Mouse (Mus musculus) midbrain, postnatal 0 days (tissue): ENCODE results near the gene H2afv. TPM values are rescaled to one million over a fixed set of nuclear protein-coding genes. Genes with fewer than 3 reads are reported as not detected.

Experiments
- ATAC-seq: fragments of 200-750 bp; cut with Nextera tagmentation; 2 replicates; pipeline ENCODE4 v1.8.0; 2017; ENCODE audit warnings: moderate number of reproducible peaks, mild to moderate bottlenecking, moderate TSS enrichment, moderate library complexity; ENCODE audit not compliant: low FRiP score
- DNase-seq: peaks from one replicate; pipeline ENCODE4 v3.0.0-alpha.2; 2015; ENCODE audit warnings: low spot score
- H3K27ac ChIP-seq: fragments of 300-500 bp; sonication (generic); 2 replicates; pipeline ENCODE4 v1.5.1; 2014; ENCODE audit warnings: low read depth, mild to moderate bottlenecking, low read length, mixed read lengths
- H3K27me3 ChIP-seq: fragments of 300-500 bp; sonication (generic); 2 replicates; pipeline ENCODE4 v1.6.1; 2014; ENCODE audit warnings: low read length, control low read depth, mixed read lengths; ENCODE audit not compliant: insufficient read depth
- H3K36me3 ChIP-seq: fragments of 300-500 bp; sonication (generic); 2 replicates; pipeline ENCODE4 v1.6.1; 2014; ENCODE audit warnings: low read length, control low read depth, mixed read lengths; ENCODE audit not compliant: insufficient read depth
- H3K4me1 ChIP-seq: fragments of 300-500 bp; sonication (generic); 2 replicates; pipeline ENCODE4 v1.6.1; 2014; ENCODE audit warnings: mild to moderate bottlenecking, control low read depth, antibody characterized with exemption, low read length, mixed read lengths; ENCODE audit not compliant: insufficient read depth
- H3K4me2 ChIP-seq: fragments of 300-500 bp; sonication (generic); 2 replicates; pipeline ENCODE4 v1.6.1; 2014; ENCODE audit warnings: low read depth, mild to moderate bottlenecking, low read length, mixed read lengths; ENCODE audit not compliant: poor library complexity, severe bottlenecking
- H3K4me3 ChIP-seq: fragments of 300-500 bp; sonication (generic); 2 replicates; pipeline ENCODE4 v1.5.1; 2014; ENCODE audit warnings: low read depth, mild to moderate bottlenecking, low read length, moderate library complexity
- H3K9ac ChIP-seq: fragments of 300-500 bp; sonication (generic); replicated peaks from 2 replicates; pipeline ENCODE4 v1.6.1; 2014; ENCODE audit warnings: mild to moderate bottlenecking, low read length, moderate library complexity, mixed read lengths; ENCODE audit not compliant: poor library complexity, severe bottlenecking
- H3K9me3 ChIP-seq: fragments of 300-500 bp; sonication (generic); 2 replicates; pipeline ENCODE4 v1.6.1; 2016; ENCODE audit warnings: low read length, control low read depth
- CTCF ChIP-seq: IDR thresholded peaks from 2 replicates; pipeline ENCODE4 v1.5.1; 2016; ENCODE audit warnings: antibody characterized with exemption, mild to moderate bottlenecking
- WGBS: fragments of 180-500 bp; shearing (Covaris S2); extraction: QIAGEN DNeasy Blood & Tissue Kit; methylation state at CpG from one replicate; pipeline ENCODE4 v1.1.7; 2014; 5-methylcytosine and 5-hydroxymethylcytosine counted together
- polyA plus RNA-seq: library from polyadenylated mRNA; unstranded; fragments of >200 nt; fragmentation: Nextera tagmentation; extraction: Ambion mirVana; gene quantifications from 2 replicates; pipeline ENCODE4 v1.2.1, GENCODE M21; 2015
- total RNA-seq: library from RNA; depleted of rRNA; stranded (reverse); fragments of >200 nt; gene quantifications from 2 replicates; pipeline ENCODE4 v1.2.3, GENCODE M21; 2014

H2afv gene
- total and polyA plus RNA-seq, 2 experiments from 2014 or later: 57.2 to 133 TPM

DNA sequence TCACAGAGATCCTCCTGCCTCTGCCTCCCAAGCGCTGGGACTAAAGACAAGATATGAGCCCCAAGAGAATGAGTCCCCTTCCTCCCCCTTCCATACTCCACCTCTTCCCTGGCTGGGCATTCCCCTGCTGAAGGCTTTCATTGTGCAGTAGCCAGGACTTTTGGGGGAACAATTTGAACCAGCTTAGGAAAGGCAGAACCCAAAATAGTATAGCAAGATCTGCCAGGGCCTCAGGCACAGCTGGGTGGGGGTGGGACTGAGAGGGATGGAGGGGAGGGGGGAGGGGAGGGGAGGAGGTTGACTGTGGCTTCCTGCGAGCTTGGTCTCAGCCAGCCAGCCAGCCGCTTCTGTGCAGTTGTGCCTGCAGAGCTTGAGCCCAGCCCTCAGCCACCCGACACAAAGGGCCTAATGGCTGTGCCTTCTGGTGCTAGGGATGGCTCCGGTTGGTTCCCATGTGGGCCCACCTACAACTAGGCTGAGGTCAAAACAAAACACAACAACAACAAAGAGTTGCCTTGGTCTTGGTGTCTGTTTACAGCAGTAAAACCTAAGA lies 34.1 kb downstream of the H2afv start:
- no peak for DNase-seq
- Histone ChIP-seq H3K4me3 (no peak overlapping the region), H3K4me2 (no peak overlapping the region), H3K9me3 (no peaks in the 10 kb centered on the region), H3K27ac (no peak overlapping the region), H3K9ac (no peak overlapping the region), H3K27me3 (no peaks in the 10 kb centered on the region), H3K36me3 (peaks cover 10% of the 10 kb centered on the region), H3K4me1 (no peaks in the 10 kb centered on the region; the same call in 1 of the 2 replicates)
- no peak for TF ChIP-seq CTCF
- ATAC-seq: no peak
- WGBS: 59% methylated on average over 5 of the region's 5 CpGs

DNA sequence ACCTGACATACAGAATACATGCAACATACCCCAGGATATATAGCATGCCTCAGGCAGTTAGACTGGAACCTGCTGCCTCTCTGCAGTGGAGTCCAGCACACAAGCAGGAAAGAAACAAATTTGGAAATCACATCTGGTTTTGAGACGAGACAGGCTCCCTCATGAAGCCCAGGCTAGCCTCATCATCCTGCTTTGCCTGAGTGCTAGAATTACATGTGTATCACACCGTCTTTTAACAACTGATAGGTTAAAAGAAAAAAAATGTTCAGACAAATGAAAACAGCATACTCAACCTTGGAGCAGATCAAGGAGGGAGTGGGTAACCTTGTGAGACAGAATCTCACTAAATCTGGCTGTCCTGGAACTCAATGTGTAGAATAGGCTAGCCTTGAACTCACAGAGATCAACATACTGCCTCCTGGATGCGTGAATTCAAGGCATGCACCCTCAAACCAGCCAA lies 37.1 kb downstream of the H2afv start:
- DNase-seq (no peak), ATAC-seq (no peak)
- Histone ChIP-seq H3K9me3 (no peaks in the 10 kb centered on the region), H3K27me3 (no peaks in the 10 kb centered on the region), H3K4me1 (no peaks in the 10 kb centered on the region), H3K36me3 (peaks cover 38% of the 10 kb centered on the region), H3K9ac (no peak overlapping the region), H3K4me3 (no peak overlapping the region), H3K27ac (0 out of 2 replicates have a peak overlapping the region, but pooled peaks have one; percentile 6), H3K4me2 (no peak overlapping the region)
- no peak for TF ChIP-seq CTCF
- 86% methylated on average over 3 of the region's 3 CpGs for WGBS

DNA sequence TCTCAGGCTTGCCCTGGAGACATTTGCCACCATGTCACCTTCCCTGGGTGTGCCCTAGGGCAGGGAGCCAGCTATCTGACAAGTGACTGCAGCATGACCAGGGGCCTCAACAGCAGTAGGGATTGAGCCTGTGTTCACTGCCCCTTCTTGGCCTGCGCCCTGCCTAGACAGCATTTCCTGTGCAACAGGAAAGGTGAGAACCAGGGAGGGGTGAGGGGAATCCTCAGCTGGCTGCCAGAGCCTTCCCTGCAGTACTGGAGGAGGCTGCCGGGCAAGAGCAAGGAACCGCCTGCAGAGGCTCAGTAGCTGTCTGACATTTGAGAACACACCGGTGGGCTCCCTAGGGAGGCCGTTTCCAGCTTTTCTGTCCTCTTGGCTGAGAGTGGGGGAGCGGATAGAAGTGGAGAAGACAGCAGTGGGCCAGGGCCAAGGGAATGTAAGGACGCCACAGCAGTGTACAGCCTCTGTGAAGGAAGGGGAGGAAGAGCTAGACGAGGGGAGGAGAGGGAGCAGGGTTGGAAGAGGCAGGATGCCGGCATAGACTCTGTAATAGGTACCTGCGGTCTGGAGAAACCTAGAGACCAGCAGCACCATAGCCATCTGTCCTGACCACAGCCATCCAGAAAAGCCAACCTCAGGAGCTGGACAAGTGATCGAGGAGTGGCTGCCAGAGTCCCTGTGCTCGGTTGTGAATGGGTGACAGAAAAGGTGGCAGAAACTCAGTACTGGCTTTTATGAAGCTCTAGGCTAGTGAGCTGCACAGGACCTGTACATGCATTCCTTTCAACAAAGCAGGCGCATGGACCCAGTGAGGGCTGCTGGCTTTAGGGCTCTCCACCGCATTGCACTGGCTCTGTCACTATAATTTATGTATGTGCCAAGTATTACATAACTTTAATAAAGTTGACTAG lies 37.7 kb downstream of the H2afv start:
- TF ChIP-seq CTCF: no peak
- Histone ChIP-seq H3K4me1 (no peaks in the 10 kb centered on the region), H3K36me3 (peaks cover 45% of the 10 kb centered on the region), H3K4me3 (no peak overlapping the region), H3K9me3 (no peaks in the 10 kb centered on the region), H3K27ac (peak overlapping the region; percentile 65), H3K9ac (peak overlapping the region; percentile 42; the same call in 1 of the 2 replicates), H3K4me2 (no peak overlapping the region), H3K27me3 (no peaks in the 10 kb centered on the region)
- ATAC-seq (no peak), DNase-seq (peak; percentile 48)
- 44% methylated on average over 14 of the region's 14 CpGs for WGBS

DNA sequence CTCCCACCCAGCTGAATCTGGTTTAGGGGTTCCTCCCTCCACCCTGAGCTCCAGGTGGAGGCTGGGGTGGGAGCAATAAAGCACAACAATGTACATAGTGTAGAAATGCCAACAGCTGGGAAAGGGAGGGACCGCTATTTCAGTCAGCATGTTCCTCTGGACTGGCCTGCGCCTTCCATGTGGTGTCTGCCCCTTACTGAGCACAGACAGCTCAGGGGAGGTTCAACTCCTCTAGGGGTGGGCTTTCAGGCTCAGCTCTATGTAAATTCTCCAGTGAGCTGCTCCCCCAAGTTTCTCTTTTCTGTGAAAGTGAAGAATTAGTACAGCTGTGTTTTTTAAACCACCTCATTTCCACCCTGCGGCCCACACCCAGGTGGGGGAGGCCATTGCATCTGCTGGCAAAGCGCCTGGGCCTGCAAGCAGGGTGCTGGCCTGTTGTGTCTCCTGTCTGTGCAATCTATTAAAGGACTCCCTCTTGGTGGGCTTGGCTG lies 38.6 kb downstream of the H2afv start:
- H3K4me2 ChIP-seq: no peak overlapping the region
- H3K9ac ChIP-seq: no peak overlapping the region
- DNase-seq (no peak), ATAC-seq (peak; percentile 10; the same call in 1 of the 2 replicates)
- H3K9me3 ChIP-seq: no peaks in the 10 kb centered on the region
- H3K27ac ChIP-seq: peak overlapping the region; percentile 47
- no peak for TF ChIP-seq CTCF
- H3K36me3 ChIP-seq: peaks cover 53% of the 10 kb centered on the region
- no peak overlapping the region for H3K4me3 ChIP-seq
- no peaks in the 10 kb centered on the region for H3K27me3 ChIP-seq
- WGBS: 89% methylated on average over 4 of the region's 4 CpGs
- no peaks in the 10 kb centered on the region for H3K4me1 ChIP-seq

DNA sequence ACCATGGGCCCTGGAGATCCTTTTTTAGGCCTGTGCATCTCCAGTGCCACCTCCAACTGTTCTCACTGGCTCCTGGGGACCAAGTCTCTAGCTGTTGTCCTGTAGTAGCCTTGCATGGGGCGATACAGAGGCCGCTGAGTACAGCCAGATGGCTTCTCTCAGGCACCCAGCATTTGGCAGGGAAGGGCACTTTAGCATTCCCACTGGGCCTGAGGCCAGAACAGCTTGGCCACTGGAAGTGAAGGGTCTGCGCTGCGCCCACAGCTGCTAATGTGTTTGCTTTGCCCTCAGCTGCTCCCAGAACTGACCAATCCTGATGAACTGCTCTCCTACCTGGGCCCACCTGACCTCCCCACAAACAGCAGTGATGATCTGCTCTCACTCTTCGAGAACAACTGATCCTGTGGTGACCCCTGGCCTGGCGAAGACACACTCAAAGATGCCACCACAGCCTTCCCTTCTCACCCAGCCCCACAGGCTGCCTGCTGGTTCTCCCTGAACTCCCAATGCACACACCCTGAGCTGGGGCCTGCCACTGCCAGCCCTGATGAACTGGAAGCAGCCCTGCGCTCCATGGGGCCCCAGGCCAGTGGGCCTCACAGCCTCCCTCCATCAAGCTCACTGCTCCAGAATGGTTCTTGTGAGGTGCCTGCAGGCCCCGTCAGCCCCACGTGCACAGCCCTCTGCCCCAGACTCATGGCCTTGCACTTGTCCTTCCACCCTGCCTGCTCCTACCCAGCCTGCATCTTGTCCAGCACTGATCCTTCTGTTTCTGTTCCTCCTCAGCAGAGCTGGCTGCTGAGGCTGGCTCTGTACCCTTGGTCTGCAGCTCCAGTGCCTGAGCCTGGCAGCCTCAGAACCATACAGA lies 39.3 kb downstream of the H2afv start:
- Histone ChIP-seq H3K4me3 (no peak overlapping the region), H3K27me3 (no peaks in the 10 kb centered on the region), H3K27ac (peak overlapping the region; percentile 47; the same call in 1 of the 2 replicates), H3K9ac (no peak overlapping the region), H3K4me1 (no peaks in the 10 kb centered on the region), H3K36me3 (peaks cover 59% of the 10 kb centered on the region), H3K4me2 (no peak overlapping the region), H3K9me3 (no peaks in the 10 kb centered on the region)
- ATAC-seq (no peak), DNase-seq (peak; percentile 79)
- WGBS: 85% methylated on average over 9 of the region's 9 CpGs
- TF ChIP-seq CTCF: no peak
